Mouse (Mus musculus) midbrain, embryonic 10.5 days (tissue): Measurements from ENCODE around the gene Pknox1. TPM values are rescaled to one million over a fixed set of nuclear protein-coding genes. Genes with fewer than 3 reads are reported as not detected.
"Not testable (repeated sequence)": the region's sequence is repeated elsewhere in the genome, so short reads cannot be mapped to it uniquely, and the experiment has no call there.

Source experiments
- DNase-seq: peaks from one replicate; pipeline ENCODE4 v3.0.0-alpha.2; 2017; ENCODE audit warnings: low spot score
- H3K27ac ChIP-seq: fragments of 300-500 bp; sonication (generic); replicated peaks from 2 replicates; pipeline ENCODE4 v1.5.1; 2016; ENCODE audit warnings: mild to moderate bottlenecking
- H3K27me3 ChIP-seq: fragments of 300-500 bp; sonication (generic); 2 replicates; pipeline ENCODE4 v1.6.1; 2016; ENCODE audit warnings: low read depth, mild to moderate bottlenecking; ENCODE audit not compliant: poor library complexity, severe bottlenecking
- H3K36me3 ChIP-seq: fragments of 300-500 bp; sonication (generic); 2 replicates; pipeline ENCODE4 v1.6.1; 2016; ENCODE audit warnings: mild to moderate bottlenecking, moderate library complexity
- H3K4me1 ChIP-seq: fragments of 300-500 bp; sonication (generic); 2 replicates; pipeline ENCODE4 v1.6.1; 2016
- H3K4me3 ChIP-seq: fragments of 300-500 bp; sonication (generic); 2 replicates; pipeline ENCODE4 v1.5.1; 2016; ENCODE audit warnings: mild to moderate bottlenecking, moderate library complexity
- H3K9me3 ChIP-seq: fragments of 300-500 bp; sonication (generic); replicated peaks from 2 replicates; pipeline ENCODE4 v1.6.1; 2016; ENCODE audit warnings: mild to moderate bottlenecking
- WGBS: fragments of 180-500 bp; shearing (Covaris S2); methylation state at CpG from one replicate; pipeline ENCODE4 v1.1.7; 2016; 5-methylcytosine and 5-hydroxymethylcytosine counted together
- polyA plus RNA-seq: library from polyadenylated mRNA; unstranded; fragments of >200 nt; fragmentation: Nextera tagmentation; extraction: Ambion mirVana; gene quantifications from 2 replicates; pipeline ENCODE4 v1.2.1, GENCODE M21; 2016

Pknox1 gene
- polyA plus RNA-seq, 1 experiment from 2014 or later: 17.5 TPM

GRCm38 (mm10) chr17:31583781-31584180 lies 19.2 kb downstream of the Pknox1 start:
- 88% methylated on average over 6 of the region's 6 CpGs for WGBS
- DNase-seq: no peak
- H3K27ac ChIP-seq: no peak overlapping the region

GRCm38 (mm10) chr17:31588115-31588514 lies 23.6 kb downstream of the Pknox1 start:
- Histone ChIP-seq H3K4me3 (no peak overlapping the region), H3K36me3 (peaks cover 45% of the 10 kb centered on the region), H3K9me3 (no peaks in the 10 kb centered on the region), H3K27me3 (no peaks in the 10 kb centered on the region), H3K4me1 (peaks cover 1% of the 10 kb centered on the region; the same call in 1 of the 2 replicates), H3K27ac (no peak overlapping the region)
- DNase-seq: no peak
- 93% methylated on average over 7 of the region's 7 CpGs for WGBS

More at GRCm38 (mm10) chr17:31583781-31584180, 19.2 kb downstream of the Pknox1 start:
- Histone ChIP-seq H3K4me1 (peaks cover 17% of the 10 kb centered on the region), H3K36me3 (peaks cover 17% of the 10 kb centered on the region; the same call in 1 of the 2 replicates), H3K4me3 (no peak overlapping the region), H3K9me3 (no peaks in the 10 kb centered on the region), H3K27me3 (no peaks in the 10 kb centered on the region)

- WGBS: 92% methylated on average over 4 of the region's 4 CpGs
- Histone ChIP-seq H3K27me3 (no peaks in the 10 kb centered on the region), H3K4me1 (no peaks in the 10 kb centered on the region; the same call in 1 of the 2 replicates), H3K9me3 (no peaks in the 10 kb centered on the region), H3K27ac (no peak overlapping the region), H3K36me3 (peaks cover 45% of the 10 kb centered on the region), H3K4me3 (no peak overlapping the region)
- no peak for DNase-seq
These were observed 24.2 kb downstream of the Pknox1 start for GRCm38 (mm10) chr17:31588726-31589125.

GRCm38 (mm10) chr17:31590846-31591245 lies 26.3 kb downstream of the Pknox1 start:
- H3K4me1 ChIP-seq: no peaks in the 10 kb centered on the region; the same call in 1 of the 2 replicates
- DNase-seq: no peak
- H3K36me3 ChIP-seq: peaks cover 50% of the 10 kb centered on the region
- no peaks in the 10 kb centered on the region for H3K9me3 ChIP-seq
- WGBS: 87% methylated on average over 11 of the region's 11 CpGs
- no peak overlapping the region for H3K4me3 ChIP-seq
- no peak overlapping the region for H3K27ac ChIP-seq
- H3K27me3 ChIP-seq: no peaks in the 10 kb centered on the region

- peaks cover 45% of the 10 kb centered on the region for H3K36me3 ChIP-seq
- H3K27ac ChIP-seq: no peak overlapping the region
- WGBS: 85% methylated on average over 7 of the region's 7 CpGs
- no peaks in the 10 kb centered on the region for H3K27me3 ChIP-seq
- no peak for DNase-seq
- H3K4me3 ChIP-seq: no peak overlapping the region
- H3K4me1 ChIP-seq: no peaks in the 10 kb centered on the region
- H3K9me3 ChIP-seq: no peaks in the 10 kb centered on the region
These were observed 30.1 kb downstream of the Pknox1 start for GRCm38 (mm10) chr17:31594590-31594989.

- no peak for DNase-seq
- H3K4me3 ChIP-seq: no peak overlapping the region
- WGBS: 83% methylated on average over 5 of the region's 5 CpGs
- peaks cover 48% of the 10 kb centered on the region for H3K36me3 ChIP-seq
- H3K27ac ChIP-seq: no peak overlapping the region
- H3K27me3 ChIP-seq: no peaks in the 10 kb centered on the region
- no peaks in the 10 kb centered on the region for H3K9me3 ChIP-seq
- no peaks in the 10 kb centered on the region for H3K4me1 ChIP-seq
These were observed 30.5 kb downstream of the Pknox1 start for GRCm38 (mm10) chr17:31595077-31595476.

GRCm38 (mm10) chr17:31597957-31598356 lies 33.4 kb downstream of the Pknox1 start:
- DNase-seq: no peak
- Histone ChIP-seq H3K9me3 (no peaks in the 10 kb centered on the region), H3K27me3 (no peaks in the 10 kb centered on the region), H3K36me3 (peaks cover 40% of the 10 kb centered on the region), H3K4me1 (no peaks in the 10 kb centered on the region), H3K27ac (no peak overlapping the region), H3K4me3 (no peak overlapping the region)
- WGBS: 92% methylated on average over 9 of the region's 9 CpGs

GRCm38 (mm10) chr17:31598593-31598992 lies 34.1 kb downstream of the Pknox1 start:
- Histone ChIP-seq H3K9me3 (no peaks in the 10 kb centered on the region), H3K27ac (no peak overlapping the region), H3K36me3 (peaks cover 46% of the 10 kb centered on the region), H3K27me3 (no peaks in the 10 kb centered on the region), H3K4me3 (no peak overlapping the region), H3K4me1 (no peaks in the 10 kb centered on the region)
- WGBS: 90% methylated on average over 8 of the region's 8 CpGs
- no peak for DNase-seq

GRCm38 (mm10) chr17:31606424-31606823 lies 41.9 kb downstream of the Pknox1 start:
- H3K27ac ChIP-seq: no peak overlapping the region
- WGBS: 82% methylated on average over 7 of the region's 7 CpGs
- peaks cover 31% of the 10 kb centered on the region for H3K36me3 ChIP-seq
- DNase-seq: no peak
- H3K27me3 ChIP-seq: no peaks in the 10 kb centered on the region
- no peaks in the 10 kb centered on the region for H3K9me3 ChIP-seq
- H3K4me1 ChIP-seq: no peaks in the 10 kb centered on the region
- H3K4me3 ChIP-seq: no peak overlapping the region

- Histone ChIP-seq H3K27me3 (no peaks in the 10 kb centered on the region), H3K36me3 (peaks cover 26% of the 10 kb centered on the region), H3K4me1 (no peaks in the 10 kb centered on the region), H3K9me3 (no peaks in the 10 kb centered on the region), H3K27ac (no peak overlapping the region), H3K4me3 (no peak overlapping the region)
- WGBS: 83% methylated on average over 8 of the region's 8 CpGs
- no peak for DNase-seq
These were observed 42.9 kb downstream of the Pknox1 start for GRCm38 (mm10) chr17:31607256-31607951.

GRCm38 (mm10) chr17:31609173-31609572 lies 44.6 kb downstream of the Pknox1 start:
- not testable (repeated sequence) for H3K4me1 ChIP-seq, H3K9me3 ChIP-seq, H3K4me3 ChIP-seq, H3K27ac ChIP-seq, DNase-seq, H3K27me3 ChIP-seq
- H3K36me3 ChIP-seq: peaks cover 10% of the 10 kb centered on the region
- 96% methylated on average over 3 of the region's 3 CpGs for WGBS

GRCm38 (mm10) chr17:31609895-31610294 lies 45.4 kb downstream of the Pknox1 start:
- Histone ChIP-seq H3K27me3 (no peaks in the 10 kb centered on the region), H3K9me3 (no peaks in the 10 kb centered on the region), H3K4me3 (no peak overlapping the region), H3K27ac (no peak overlapping the region), H3K4me1 (no peaks in the 10 kb centered on the region), H3K36me3 (0 out of 2 replicates have a peak, but pooled peaks cover 4% of the 10 kb centered on the region)
- DNase-seq: no peak
- 91% methylated on average over 3 of the region's 3 CpGs for WGBS

GRCm38 (mm10) chr17:31613086-31613755 lies 48.7 kb downstream of the Pknox1 start:
- H3K9me3 ChIP-seq: no peaks in the 10 kb centered on the region
- no peaks in the 10 kb centered on the region for H3K36me3 ChIP-seq
- no peak overlapping the region for H3K27ac ChIP-seq
- no peak overlapping the region for H3K4me3 ChIP-seq
- H3K27me3 ChIP-seq: no peaks in the 10 kb centered on the region
- no peak for DNase-seq
- 87% methylated on average over 4 of the region's 4 CpGs for WGBS
- H3K4me1 ChIP-seq: no peaks in the 10 kb centered on the region
